Mouse (Mus musculus) embryonic facial prominence, embryonic 14.5 days (tissue): ENCODE data around the gene Cyp4a32. TPM values are rescaled to one million over a fixed set of nuclear protein-coding genes. Genes with fewer than 3 reads are reported as not detected.

Experiments
- polyA plus RNA-seq: library from polyadenylated mRNA; unstranded; fragments of >200 nt; fragmentation: Nextera tagmentation; extraction: Ambion mirVana; gene quantifications from 2 replicates; pipeline ENCODE4 v1.2.1, GENCODE M21; 2014

The Cyp4a32 gene
- polyA plus RNA-seq, 1 experiment from 2014 or later: not detected

Other genes with a start within 250 kb of the Cyp4a32 start
- 0.39 and 1.1 TPM in 2 replicates for gene Cyp4a12b, start 189.3 kb upstream of the Cyp4a32 start, polyA plus RNA-seq
- not detected in 2 replicates for gene Cyp4a30b, start 148.4 kb upstream of the Cyp4a32 start, polyA plus RNA-seq
- gene Cyp4a14, start 104.8 kb upstream of the Cyp4a32 start, polyA plus RNA-seq: not detected in 2 replicates
- not detected in 2 replicates for gene Cyp4a10, start 82.7 kb upstream of the Cyp4a32 start, polyA plus RNA-seq
- not detected in 2 replicates for gene Cyp4a31, start 37.3 kb upstream of the Cyp4a32 start, polyA plus RNA-seq
- gene Cyp4b1, start 46.8 kb downstream of the Cyp4a32 start, polyA plus RNA-seq: 4.9 and 6.3 TPM in 2 replicates
- 42.3 and 43.9 TPM in 2 replicates for gene Efcab14, start 136.8 kb downstream of the Cyp4a32 start, polyA plus RNA-seq
- 0.26 TPM in 1 of 2 replicates, not detected in the other for gene Tex38, start 180.0 kb downstream of the Cyp4a32 start, polyA plus RNA-seq
- gene Atpaf1, start 183.8 kb downstream of the Cyp4a32 start, polyA plus RNA-seq: 54.4 and 58.7 TPM in 2 replicates
- 8.3 and 11.6 TPM in 2 replicates for gene Mob3c, start 227.1 kb downstream of the Cyp4a32 start, polyA plus RNA-seq
- 24.1 and 25.3 TPM in 2 replicates for gene Mknk1, start 238.2 kb downstream of the Cyp4a32 start, polyA plus RNA-seq